Mouse (Mus musculus): ENCODE measurements at regions not wholly inside any gene's neighbourhood (a gene's known extent, or its start where the extent isn't known, plus 50 kb on each side); places are given as distances from the start of the nearest gene placed in this dataset.

GRCm38 (mm10) chr15:67412394-67412793 lies 911.7 kb upstream of the Lrrc6 start:
- no peak for TF ChIP-seq CTCF (IDR thresholded peaks at IDR 0.05; ENCODE audit: borderline replicate concordance, insufficient read depth, low read depth, low read length)
- TF ChIP-seq POLR2A (IDR thresholded peaks at IDR 0.05; ENCODE audit: borderline replicate concordance, insufficient read depth, low read length) = no peak
